ENCODE assay signal across 8 mouse cellular contexts in the genomic region with DNA sequence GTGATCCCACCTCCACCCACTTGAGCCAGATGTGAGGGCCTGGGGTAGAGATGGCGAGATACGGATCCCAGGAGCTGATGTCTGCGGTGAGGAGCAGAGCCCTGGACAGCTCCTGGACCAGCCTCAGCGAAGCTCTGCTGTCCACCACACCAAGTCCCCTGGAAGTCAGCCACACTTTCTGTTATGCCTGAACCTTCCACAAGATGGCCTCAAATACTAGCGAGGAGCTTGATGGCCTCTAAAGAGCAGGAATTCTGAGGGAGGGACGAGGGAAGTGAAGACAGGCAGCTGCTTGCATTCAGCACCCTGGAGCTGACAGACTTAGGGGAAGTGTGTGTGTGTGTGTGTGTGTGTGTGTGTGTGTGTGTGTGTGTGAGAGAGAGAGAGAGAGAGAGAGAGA. TPM values are rescaled to one million over a fixed set of nuclear protein-coding genes. Genes with fewer than 3 reads are reported as not detected.
A peak's percentile ranks its signal among the peaks of the same experiment; 100 is the strongest.
DNase-seq lines count a peak whose midpoint lies in the region; ATAC-seq and TF ChIP-seq lines count a peak whose summit lies in the region.

No protein-coding gene starts in this region.

- ATAC-seq in lung, postnatal 0 days, result peak; percentile 84

- H3K4me1 ChIP-seq in hindbrain, embryonic 10.5 days (replicated peaks), result peaks cover 38% of the 10 kb centered on the region
- no peaks in the 10 kb centered on the region; the same call in 1 of the 2 replicates for H3K4me1 ChIP-seq in lung, postnatal 0 days (ENCODE audit: insufficient read depth, low read depth, low read length)

- peak; percentile 90 for DNase-seq in R1 (ENCODE audit: low read depth, low spot score)
- DNase-seq in cerebellum, postnatal 14 days, result peak; percentile 91
- DNase-seq in frontal cortex, postnatal 14 days (ENCODE audit: low spot score in 2 of 2), result peak; percentile 66 to 71
- peak; percentile 80 for DNase-seq in hindbrain, embryonic 10.5 days (ENCODE audit: low spot score)
- DNase-seq in layer of hippocampus, adult 9-10 months (ENCODE audit: low spot score), result peak; percentile 63
- peak; percentile 95 for DNase-seq in lung, postnatal 0 days (ENCODE audit: low spot score)
- DNase-seq in retina, adult 2 months (ENCODE audit: low read depth, low spot score), result peak; percentile 55
- peak; percentile 62 to 70 for DNase-seq in urinary bladder, postnatal 4 days (ENCODE audit: low spot score in 2 of 2)

- no peak overlapping the region for H3K9ac ChIP-seq in lung, postnatal 0 days (replicated peaks; ENCODE audit: low read depth)

- H3K9me3 ChIP-seq in hindbrain, embryonic 10.5 days, result no peaks in the 10 kb centered on the region
- no peaks in the 10 kb centered on the region for H3K9me3 ChIP-seq in lung, postnatal 0 days (ENCODE audit: low read length)

- 0 out of 2 replicates have a peak overlapping the region, but pooled peaks have one; percentile 56 for H3K27ac ChIP-seq in hindbrain, embryonic 10.5 days
- no peak overlapping the region for H3K27ac ChIP-seq in lung, postnatal 0 days (ENCODE audit: low read length)

- peak overlapping the region; percentile 49 for H3K4me3 ChIP-seq in hindbrain, embryonic 10.5 days
- peak overlapping the region; percentile 17; the same call in 1 of the 2 replicates for H3K4me3 ChIP-seq in lung, postnatal 0 days (ENCODE audit: low read depth, low read length)

- TF ChIP-seq EP300 in lung, postnatal 0 days (IDR thresholded peaks at IDR 0.05), result no peak

- H3K27me3 ChIP-seq in hindbrain, embryonic 10.5 days (ENCODE audit: insufficient read depth, poor library complexity, severe bottlenecking), result peaks cover 73% of the 10 kb centered on the region
- H3K27me3 ChIP-seq in lung, postnatal 0 days (replicated peaks; ENCODE audit: insufficient read depth, low read length), result peaks cover 31% of the 10 kb centered on the region

- WGBS in hindbrain, embryonic 10.5 days, result 0% methylated on average over 6 of the region's 6 CpGs
- WGBS in lung, postnatal 0 days, result 0% methylated on average over 6 of the region's 6 CpGs

- peak overlapping the region; percentile 40; the same call in 1 of the 2 replicates for H3K4me2 ChIP-seq in lung, postnatal 0 days (replicated peaks; ENCODE audit: low read depth, low read length)

- peak; percentile 90 for TF ChIP-seq CTCF in lung, postnatal 0 days (IDR thresholded peaks at IDR 0.05)

- H3K36me3 ChIP-seq in hindbrain, embryonic 10.5 days, result no peaks in the 10 kb centered on the region
- H3K36me3 ChIP-seq in lung, postnatal 0 days (ENCODE audit: insufficient read depth, low read length), result no peaks in the 10 kb centered on the region

RNA-seq across cellular contexts. Expression of gene Ascl5, which starts 0.9 kb away (rescaled TPM):
- polyA plus RNA-seq in hindbrain, embryonic 10.5 days (2016; fragmentation: Nextera tagmentation; extraction: Ambion mirVana), result not detected in 2 replicates
- not detected in 2 replicates for polyA plus RNA-seq in lung, postnatal 0 days (2015; fragmentation: Nextera tagmentation; extraction: Ambion mirVana)

RNA-seq across cellular contexts. Expression of gene Cacna1s, which starts 1.1 kb away (rescaled TPM):
- polyA plus RNA-seq in hindbrain, embryonic 10.5 days (2016; fragmentation: Nextera tagmentation; extraction: Ambion mirVana), result 0.07 and 0.47 TPM in 2 replicates
- polyA plus RNA-seq in lung, postnatal 0 days (2015; fragmentation: Nextera tagmentation; extraction: Ambion mirVana), result 0.82 and 1.6 TPM in 2 replicates

RNA-seq across cellular contexts. Expression of gene Tmem9, which starts 43.5 kb away (rescaled TPM):
- polyA plus RNA-seq in hindbrain, embryonic 10.5 days (2016; fragmentation: Nextera tagmentation; extraction: Ambion mirVana), result 148 and 161 TPM in 2 replicates
- 99.1 and 106 TPM in 2 replicates for polyA plus RNA-seq in lung, postnatal 0 days (2015; fragmentation: Nextera tagmentation; extraction: Ambion mirVana)

RNA-seq across cellular contexts. Expression of gene Igfn1, which starts 45.3 kb away (rescaled TPM):
- 0.09 TPM in 1 of 2 replicates, not detected in the other for polyA plus RNA-seq in hindbrain, embryonic 10.5 days (2016; fragmentation: Nextera tagmentation; extraction: Ambion mirVana)
- not detected in 2 replicates for polyA plus RNA-seq in lung, postnatal 0 days (2015; fragmentation: Nextera tagmentation; extraction: Ambion mirVana)
